Mouse (Mus musculus) thymus, postnatal 0 days (tissue): ENCODE measurements around the gene Nkain2. TPM values are rescaled to one million over a fixed set of nuclear protein-coding genes. Genes with fewer than 3 reads are reported as not detected.

Experiments
- DNase-seq: peaks from one replicate; pipeline ENCODE4 v3.0.0-alpha.2; 2015; ENCODE audit warnings: low spot score
- polyA plus RNA-seq: library from polyadenylated mRNA; unstranded; fragments of >200 nt; fragmentation: Nextera tagmentation; extraction: Ambion mirVana; gene quantifications from 2 replicates; pipeline ENCODE4 v1.2.1, GENCODE M21; 2015

The Nkain2 gene
- polyA plus RNA-seq, 1 experiment from 2014 or later, result not detected

DNA sequence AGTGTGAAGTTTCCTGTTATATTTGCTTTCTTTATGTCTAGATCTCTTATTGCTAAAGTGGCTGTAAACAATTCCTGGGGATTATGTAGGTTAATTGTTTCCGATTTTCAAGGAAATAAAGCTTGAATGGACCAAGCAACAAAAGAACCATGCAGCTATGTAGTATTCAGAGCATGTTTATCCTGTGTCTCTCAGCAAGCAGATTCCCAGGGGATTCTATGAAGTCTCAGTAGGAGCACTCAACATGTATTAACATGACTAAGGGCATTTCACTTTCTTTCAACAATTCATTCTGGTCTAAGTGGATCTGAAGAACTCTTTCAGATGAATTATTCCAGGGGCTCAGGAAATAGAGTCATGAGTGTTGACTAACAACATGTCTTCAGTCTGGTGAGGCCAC lies 1244.2 kb downstream of the Nkain2 start:
- DNase-seq, result no peak

Other genes with a start within 250 kb of the Nkain2 start
- 0.37 and 0.56 TPM in 2 replicates for gene Trdn, start 190.1 kb upstream of the Nkain2 start, polyA plus RNA-seq